Mouse (Mus musculus) liver, adult 2 months (tissue): ENCODE data around the gene Psen1. TPM values are rescaled to one million over a fixed set of nuclear protein-coding genes. Genes with fewer than 3 reads are reported as not detected.

Source experiments
- DNase-seq: peaks from one replicate; pipeline ENCODE4 v3.0.0-alpha.2; 2011; ENCODE audit warnings: low read depth, low spot score; ENCODE audit errors: extremely low read depth
- H3K27ac ChIP-seq: fragments of 200-500 bp; replicated peaks from 2 replicates; pipeline ENCODE4 v1.5.1; 2012; ENCODE audit warnings: low read depth, mild to moderate bottlenecking, control low read depth, inconsistent platforms, low read length; ENCODE audit not compliant: insufficient read depth
- H3K27me3 ChIP-seq: fragments of 200-500 bp; 2 replicates; pipeline ENCODE4 v1.6.1; 2012; ENCODE audit warnings: mild to moderate bottlenecking, moderate library complexity, low read length, inconsistent platforms; ENCODE audit not compliant: control insufficient read depth, insufficient read depth
- H3K36me3 ChIP-seq: fragments of 200-500 bp; 2 replicates; pipeline ENCODE4 v1.6.1; 2012; ENCODE audit warnings: low read length, inconsistent platforms; ENCODE audit not compliant: control insufficient read depth, insufficient read depth
- H3K4me1 ChIP-seq: fragments of 200-500 bp; 2 replicates; pipeline ENCODE4 v1.6.1; 2011; ENCODE audit warnings: low read length; ENCODE audit not compliant: control insufficient read depth, insufficient read depth
- H3K4me3 ChIP-seq: fragments of 200-500 bp; 2 replicates; pipeline ENCODE4 v1.5.1; 2011; ENCODE audit warnings: low read depth, mild to moderate bottlenecking, control low read depth, low read length, moderate library complexity; ENCODE audit not compliant: insufficient read depth
- H3K79me2 ChIP-seq: fragments of 200-500 bp; 2 replicates; pipeline ENCODE4 v1.6.1; 2012; ENCODE audit warnings: inconsistent platforms, mild to moderate bottlenecking, low read length, moderate library complexity; ENCODE audit not compliant: control insufficient read depth, insufficient read depth
- H3K9ac ChIP-seq: fragments of 200-500 bp; 2 replicates; pipeline ENCODE4 v1.6.1; 2012; ENCODE audit warnings: low read depth, mild to moderate bottlenecking, control low read depth, inconsistent platforms, low read length
- CTCF ChIP-seq: fragments of 200-500 bp; IDR thresholded peaks from 2 replicates; pipeline ENCODE4 v1.5.1; 2011; ENCODE audit warnings: low read depth, low read length, control low read depth
- POLR2A ChIP-seq: fragments of 200-500 bp; IDR thresholded peaks from 2 replicates; pipeline ENCODE4 v1.6.1; 2011; ENCODE audit warnings: low read length, control low read depth; ENCODE audit not compliant: insufficient read depth; ENCODE audit errors: extremely low read depth
- WGBS: fragments of 180-500 bp; shearing (Covaris S2); methylation state at CpG from one replicate; pipeline ENCODE4 v1.1.7; 2018; 5-methylcytosine and 5-hydroxymethylcytosine counted together
- polyA plus RNA-seq: library from polyadenylated mRNA; depleted of rRNA; stranded (reverse); fragments of >200 nt; gene quantifications from 2 replicates; pipeline ENCODE4 v1.2.3, GENCODE M21; 2012
- total RNA-seq: library from RNA; depleted of rRNA; stranded (reverse); fragments of >200 nt; gene quantifications from 2 replicates; pipeline ENCODE4 v1.2.3, GENCODE M21; 2014

Psen1 gene
- total and polyA plus RNA-seq, 2 experiments, result 12.2 to 17.0 TPM

- no peak overlapping the region for H3K27ac ChIP-seq
- H3K79me2 ChIP-seq, result no peaks in the 10 kb centered on the region
- TF ChIP-seq POLR2A (no peak), CTCF (peak; percentile 57; the same call in 1 of the 2 replicates)
- peaks cover 9% of the 10 kb centered on the region for H3K4me1 ChIP-seq
- DNase-seq, result peak; percentile 44
- H3K36me3 ChIP-seq, result peaks cover 21% of the 10 kb centered on the region
- 50% methylated on average over 2 of the region's 2 CpGs for WGBS
- no peak overlapping the region for H3K4me3 ChIP-seq
- no peak overlapping the region for H3K9ac ChIP-seq
- H3K27me3 ChIP-seq, result no peaks in the 10 kb centered on the region
Observed at GRCm38 (mm10) chr12:83713749-83714148, 25.8 kb downstream of the Psen1 start.

GRCm38 (mm10) chr12:83716416-83717184 is 28.6 kb downstream of the Psen1 start:
- Histone ChIP-seq H3K9ac (no peak overlapping the region), H3K27ac (0 out of 2 replicates have a peak overlapping the region, but pooled peaks have one; percentile 1), H3K27me3 (no peaks in the 10 kb centered on the region), H3K4me3 (no peak overlapping the region), H3K79me2 (no peaks in the 10 kb centered on the region), H3K36me3 (peaks cover 25% of the 10 kb centered on the region), H3K4me1 (peaks cover 2% of the 10 kb centered on the region; the same call in 1 of the 2 replicates)
- no peak for DNase-seq
- WGBS, result 65% methylated on average over 15 of the region's 15 CpGs
- no peak for TF ChIP-seq POLR2A
- TF ChIP-seq CTCF, result no peak

GRCm38 (mm10) chr12:83719431-83719830 is 31.5 kb downstream of the Psen1 start:
- no peak for DNase-seq
- Histone ChIP-seq H3K9ac (no peak overlapping the region), H3K27me3 (no peaks in the 10 kb centered on the region), H3K27ac (no peak overlapping the region), H3K4me3 (no peak overlapping the region), H3K79me2 (no peaks in the 10 kb centered on the region), H3K4me1 (peaks cover 2% of the 10 kb centered on the region; the same call in 1 of the 2 replicates), H3K36me3 (peaks cover 34% of the 10 kb centered on the region)
- TF ChIP-seq POLR2A (no peak), CTCF (no peak)
- 97% methylated on average over 1 of the region's 1 CpGs for WGBS

GRCm38 (mm10) chr12:83721281-83721680 is 33.3 kb downstream of the Psen1 start:
- TF ChIP-seq CTCF (no peak), POLR2A (no peak)
- WGBS, result 76% methylated on average over 6 of the region's 6 CpGs
- Histone ChIP-seq H3K4me1 (peaks cover 2% of the 10 kb centered on the region; the same call in 1 of the 2 replicates), H3K4me3 (no peak overlapping the region), H3K9ac (no peak overlapping the region), H3K27me3 (no peaks in the 10 kb centered on the region), H3K27ac (peak overlapping the region; percentile 28; the same call in 1 of the 2 replicates), H3K79me2 (no peaks in the 10 kb centered on the region), H3K36me3 (peaks cover 40% of the 10 kb centered on the region)
- no peak for DNase-seq

- WGBS, result 94% methylated on average over 3 of the region's 3 CpGs
- TF ChIP-seq POLR2A (no peak), CTCF (no peak)
- H3K36me3 ChIP-seq, result peaks cover 42% of the 10 kb centered on the region
Observed at GRCm38 (mm10) chr12:83723037-83723436, 35.1 kb downstream of the Psen1 start.

More at GRCm38 (mm10) chr12:83723037-83723436, 35.1 kb downstream of the Psen1 start:
- H3K4me3 ChIP-seq, result no peak overlapping the region
- no peaks in the 10 kb centered on the region for H3K27me3 ChIP-seq
- no peak overlapping the region for H3K27ac ChIP-seq
- no peak for DNase-seq
- H3K79me2 ChIP-seq, result no peaks in the 10 kb centered on the region
- H3K4me1 ChIP-seq, result peaks cover 2% of the 10 kb centered on the region; the same call in 1 of the 2 replicates
- H3K9ac ChIP-seq, result no peak overlapping the region
